Mouse (Mus musculus): ENCODE data around the gene 1700069L16Rik. TPM values are rescaled to one million over a fixed set of nuclear protein-coding genes. Genes with fewer than 3 reads are reported as not detected.

The 1700069L16Rik gene
- total RNA-seq, 1 experiment from 2014 or later, result not detected

GRCm38 (mm10) chr5:113694415-113694814 is 30.2 kb downstream of the 1700069L16Rik start:
- ATAC-seq (ENCODE audit: extremely low read depth, insufficient number of reproducible peaks, low FRiP score, poor library complexity, severe bottlenecking), result no peak

- ATAC-seq (ENCODE audit: extremely low read depth, insufficient number of reproducible peaks, low FRiP score, poor library complexity, severe bottlenecking), result no peak
Measured at GRCm38 (mm10) chr5:113694000-113694399, 30.6 kb downstream of the 1700069L16Rik start.

GRCm38 (mm10) chr5:113693196-113693755 is 31.3 kb downstream of the 1700069L16Rik start:
- ATAC-seq (ENCODE audit: extremely low read depth, insufficient number of reproducible peaks, low FRiP score, poor library complexity, severe bottlenecking), result no peak

- no peak for ATAC-seq (ENCODE audit: extremely low read depth, insufficient number of reproducible peaks, low FRiP score, poor library complexity, severe bottlenecking)
Measured at GRCm38 (mm10) chr5:113690866-113691265, 33.7 kb downstream of the 1700069L16Rik start.

GRCm38 (mm10) chr5:113690069-113690548 is 34.5 kb downstream of the 1700069L16Rik start:
- no peak for ATAC-seq (ENCODE audit: extremely low read depth, insufficient number of reproducible peaks, low FRiP score, poor library complexity, severe bottlenecking)

GRCm38 (mm10) chr5:113687514-113687913 is 37.1 kb downstream of the 1700069L16Rik start:
- ATAC-seq (ENCODE audit: extremely low read depth, insufficient number of reproducible peaks, low FRiP score, poor library complexity, severe bottlenecking), result no peak

GRCm38 (mm10) chr5:113685471-113685870 is 39.1 kb downstream of the 1700069L16Rik start:
- ATAC-seq (ENCODE audit: extremely low read depth, insufficient number of reproducible peaks, low FRiP score, poor library complexity, severe bottlenecking), result no peak

- ATAC-seq (ENCODE audit: extremely low read depth, insufficient number of reproducible peaks, low FRiP score, poor library complexity, severe bottlenecking), result no peak
Measured at GRCm38 (mm10) chr5:113683246-113683645, 41.3 kb downstream of the 1700069L16Rik start.

- ATAC-seq (ENCODE audit: extremely low read depth, insufficient number of reproducible peaks, low FRiP score, poor library complexity, severe bottlenecking), result no peak
Measured at GRCm38 (mm10) chr5:113682472-113682871, 42.1 kb downstream of the 1700069L16Rik start.

GRCm38 (mm10) chr5:113681219-113681618 is 43.4 kb downstream of the 1700069L16Rik start:
- no peak for ATAC-seq (ENCODE audit: extremely low read depth, insufficient number of reproducible peaks, low FRiP score, poor library complexity, severe bottlenecking)

- ATAC-seq (ENCODE audit: extremely low read depth, insufficient number of reproducible peaks, low FRiP score, poor library complexity, severe bottlenecking), result no peak
Measured at GRCm38 (mm10) chr5:113679509-113679908, 45.1 kb downstream of the 1700069L16Rik start.

- no peak for ATAC-seq (ENCODE audit: extremely low read depth, insufficient number of reproducible peaks, low FRiP score, poor library complexity, severe bottlenecking)
Measured at GRCm38 (mm10) chr5:113678743-113679452, 45.7 kb downstream of the 1700069L16Rik start.

GRCm38 (mm10) chr5:113677541-113677940 is 47.0 kb downstream of the 1700069L16Rik start:
- ATAC-seq (ENCODE audit: extremely low read depth, insufficient number of reproducible peaks, low FRiP score, poor library complexity, severe bottlenecking), result no peak

GRCm38 (mm10) chr5:113674851-113675250 is 49.7 kb downstream of the 1700069L16Rik start:
- no peak for ATAC-seq (ENCODE audit: extremely low read depth, insufficient number of reproducible peaks, low FRiP score, poor library complexity, severe bottlenecking)

- peak; percentile 34; the same call in 1 of the 2 replicates for ATAC-seq (ENCODE audit: extremely low read depth, insufficient number of reproducible peaks, low FRiP score, poor library complexity, severe bottlenecking)
Measured at GRCm38 (mm10) chr5:113672456-113672855, 52.1 kb downstream of the 1700069L16Rik start.

GRCm38 (mm10) chr5:113670597-113670996 is 54.0 kb downstream of the 1700069L16Rik start:
- ATAC-seq (ENCODE audit: extremely low read depth, insufficient number of reproducible peaks, low FRiP score, poor library complexity, severe bottlenecking), result no peak

GRCm38 (mm10) chr5:113670110-113670509 is 54.5 kb downstream of the 1700069L16Rik start:
- no peak for ATAC-seq (ENCODE audit: extremely low read depth, insufficient number of reproducible peaks, low FRiP score, poor library complexity, severe bottlenecking)

- ATAC-seq (ENCODE audit: extremely low read depth, insufficient number of reproducible peaks, low FRiP score, poor library complexity, severe bottlenecking), result no peak
Measured at GRCm38 (mm10) chr5:113664629-113665195, 59.9 kb downstream of the 1700069L16Rik start.

GRCm38 (mm10) chr5:113664127-113664526 is 60.4 kb downstream of the 1700069L16Rik start:
- ATAC-seq (ENCODE audit: extremely low read depth, insufficient number of reproducible peaks, low FRiP score, poor library complexity, severe bottlenecking), result no peak

GRCm38 (mm10) chr5:113660872-113661271 is 63.7 kb downstream of the 1700069L16Rik start:
- no peak for ATAC-seq (ENCODE audit: extremely low read depth, insufficient number of reproducible peaks, low FRiP score, poor library complexity, severe bottlenecking)
